Mouse (Mus musculus) gastrocnemius, postnatal 25 days (tissue): Measurements from ENCODE around the gene Cpsf6. TPM values are rescaled to one million over a fixed set of nuclear protein-coding genes. Genes with fewer than 3 reads are reported as not detected.
"Not testable (repeated sequence)": the region's sequence is repeated elsewhere in the genome, so short reads cannot be mapped to it uniquely, and the experiment has no call there.

Experiments
- DNase-seq: peaks from one replicate; pipeline ENCODE4 v3.0.0; 2022
- total RNA-seq, 2 experiments: library from RNA; stranded (reverse); gene quantifications; 1 replicate in 1 of 2; 2 replicates in 1 of 2; pipeline ENCODE4 v1.2.3; 2021

Cpsf6 gene
- total RNA-seq, 2 experiments from 2014 or later = 21.6 to 24.2 TPM

GRCm38 (mm10) chr10:117400246-117400954, 20.6 kb upstream of the Cpsf6 start:
- no peak for DNase-seq

GRCm38 (mm10) chr10:117399839-117400238, 20.0 kb upstream of the Cpsf6 start:
- DNase-seq = no peak

- no peak for DNase-seq
These were observed 19.4 kb upstream of the Cpsf6 start for GRCm38 (mm10) chr10:117399196-117399595.

- DNase-seq = no peak
These were observed 18.4 kb upstream of the Cpsf6 start for GRCm38 (mm10) chr10:117398044-117398780.

GRCm38 (mm10) chr10:117397106-117397625, 17.4 kb upstream of the Cpsf6 start:
- no peak for DNase-seq

GRCm38 (mm10) chr10:117396386-117397048, 16.7 kb upstream of the Cpsf6 start:
- no peak for DNase-seq

GRCm38 (mm10) chr10:117395801-117396200, 16.0 kb upstream of the Cpsf6 start:
- no peak for DNase-seq

- DNase-seq = no peak
These were observed 15.1 kb upstream of the Cpsf6 start for GRCm38 (mm10) chr10:117394738-117395550.

GRCm38 (mm10) chr10:117393891-117394395, 14.1 kb upstream of the Cpsf6 start:
- DNase-seq = no peak

- peak; percentile 15 for DNase-seq
These were observed 13.5 kb upstream of the Cpsf6 start for GRCm38 (mm10) chr10:117393196-117393890.

- no peak for DNase-seq
These were observed 13.0 kb upstream of the Cpsf6 start for GRCm38 (mm10) chr10:117392832-117393195.

- not testable (repeated sequence) for DNase-seq
These were observed 12.6 kb upstream of the Cpsf6 start for GRCm38 (mm10) chr10:117392397-117392796.

GRCm38 (mm10) chr10:117391801-117392200, 12.0 kb upstream of the Cpsf6 start:
- no peak for DNase-seq

- no peak for DNase-seq
These were observed 11.2 kb upstream of the Cpsf6 start for GRCm38 (mm10) chr10:117391057-117391456.

- DNase-seq = no peak
These were observed 10.4 kb upstream of the Cpsf6 start for GRCm38 (mm10) chr10:117389904-117390875.

- DNase-seq = no peak
These were observed 9.5 kb upstream of the Cpsf6 start for GRCm38 (mm10) chr10:117389371-117389740.

- DNase-seq = no peak
These were observed 9.0 kb upstream of the Cpsf6 start for GRCm38 (mm10) chr10:117388637-117389370.

GRCm38 (mm10) chr10:117387961-117388636, 8.3 kb upstream of the Cpsf6 start:
- not testable (repeated sequence) for DNase-seq

GRCm38 (mm10) chr10:117386981-117387380, 7.2 kb upstream of the Cpsf6 start:
- no peak for DNase-seq
